Mouse (Mus musculus): Measurements from ENCODE around the gene Noc4l. TPM values are rescaled to one million over a fixed set of nuclear protein-coding genes. Genes with fewer than 3 reads are reported as not detected.

Gene Noc4l
- polyA plus RNA-seq (2017; shearing (Covaris generic)), result 86.4 TPM

DNA sequence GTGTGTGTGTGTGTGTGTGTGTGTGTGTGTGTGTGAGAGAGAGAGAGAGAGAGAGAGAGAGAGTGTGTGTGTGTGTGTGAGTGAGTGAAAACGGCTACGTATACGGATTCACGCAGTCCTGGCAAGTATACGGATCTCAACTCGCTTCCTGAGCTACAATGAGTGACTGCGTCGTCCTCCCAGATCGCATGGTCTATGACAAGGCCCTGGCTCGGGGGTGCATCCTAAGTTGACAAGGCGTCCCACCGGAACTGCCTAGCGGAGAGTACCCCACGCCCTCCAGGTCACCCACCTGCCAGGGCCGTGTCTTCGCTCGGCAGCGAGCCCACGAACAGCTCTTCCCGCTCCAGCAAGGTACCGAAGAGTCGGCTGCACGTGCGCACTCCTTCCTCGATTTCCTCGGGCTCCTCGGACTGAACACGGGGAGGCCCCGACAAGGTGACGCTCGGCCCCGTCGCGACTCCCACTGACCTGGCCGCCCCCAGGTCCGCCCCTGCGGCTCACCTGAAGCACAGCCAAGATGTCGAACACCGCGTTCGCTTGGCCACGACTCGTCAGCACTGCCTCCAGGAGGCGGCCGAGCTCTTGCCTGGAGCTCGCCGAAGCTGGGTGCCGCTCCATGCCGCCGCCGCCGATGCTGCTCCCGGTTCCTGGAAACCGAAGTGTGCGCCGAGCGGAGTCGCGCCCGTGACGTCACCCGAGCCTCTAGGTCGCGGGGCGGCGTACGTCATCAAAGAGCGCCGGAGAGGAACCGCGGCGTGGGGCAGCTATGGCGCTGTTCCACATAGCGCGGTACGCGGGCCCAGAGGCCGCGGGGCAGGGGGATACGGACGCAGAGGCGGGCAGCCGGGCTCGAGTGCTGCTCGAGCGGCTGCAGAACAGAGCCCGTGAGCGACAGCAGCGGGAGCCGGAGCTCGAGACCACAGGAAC is at the start of gene Noc4l, which contains the start of gene Ddx51:
Gene Noc4l (minus strand): TSS at position 699 of the 930 bp plus-strand sequence.
Gene Ddx51 (plus strand): TSS at position 733 of the 930 bp plus-strand sequence.

Other genes with a start within 250 kb of the Noc4l start
- 1.7 TPM for gene Fbrsl1, start 204.9 kb downstream of the Noc4l start, polyA plus RNA-seq (2017; shearing (Covaris generic))
- 9.2 TPM for gene Galnt9, start 109.1 kb downstream of the Noc4l start, polyA plus RNA-seq (2017; shearing (Covaris generic))
- gene Ddx51, start within 50 bp of the Noc4l start, polyA plus RNA-seq (2017; shearing (Covaris generic)), result 12.6 TPM
- gene Ep400, start 117.3 kb upstream of the Noc4l start, polyA plus RNA-seq (2017; shearing (Covaris generic)), result 42.0 TPM
- gene Pus1, start 127.2 kb upstream of the Noc4l start, polyA plus RNA-seq (2017; shearing (Covaris generic)), result 25.5 TPM
- 6.6 TPM for gene Ulk1, start 156.7 kb upstream of the Noc4l start, polyA plus RNA-seq (2017; shearing (Covaris generic))
- gene Hscb, start 186.4 kb upstream of the Noc4l start, polyA plus RNA-seq (2017; shearing (Covaris generic)), result 31.8 TPM
- gene Chek2, start 186.6 kb upstream of the Noc4l start, polyA plus RNA-seq (2017; shearing (Covaris generic)), result 8.6 TPM
- 3.1 TPM for gene Ttc28, start 226.4 kb upstream of the Noc4l start, polyA plus RNA-seq (2017; shearing (Covaris generic))